Mouse (Mus musculus): ENCODE results near the gene Smc2.

DNA sequence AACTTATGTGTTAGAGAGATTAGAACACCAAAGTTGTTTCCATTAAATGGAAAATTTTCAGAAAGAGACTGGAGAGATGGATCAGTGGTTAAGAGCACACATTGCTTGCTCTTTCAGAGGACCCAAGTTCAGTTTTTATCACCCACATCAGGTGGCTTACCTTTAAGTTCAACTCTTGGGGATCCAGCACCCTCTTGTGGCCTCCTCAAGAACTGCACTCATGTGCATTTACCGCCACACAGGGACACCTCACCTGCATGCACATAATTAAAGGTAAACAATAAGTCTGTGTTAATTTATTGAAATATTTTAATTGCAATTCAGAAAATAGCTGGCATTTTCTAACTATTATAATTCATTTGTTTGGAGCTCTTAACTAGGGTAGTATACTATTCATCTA lies 20.7 kb downstream of the Smc2 start:
- TF ChIP-seq POLR2A (IDR thresholded peaks at IDR 0.05; ENCODE audit: insufficient read length, low read depth) (no peak), MYOD1 (IDR thresholded peaks at IDR 0.05; ENCODE audit: control insufficient read depth in 1 of 3, insufficient read length in 2 of 3, low read depth in 2 of 3) (no peak), POLR2AphosphoS2 (IDR thresholded peaks at IDR 0.05; ENCODE audit: insufficient read length, low read depth) (no peak), USF1 (IDR thresholded peaks at IDR 0.05; ENCODE audit: low read depth) (no peak), MAX (IDR thresholded peaks at IDR 0.05; ENCODE audit: low read depth) (no peak), CEBPB (IDR thresholded peaks at IDR 0.05; ENCODE audit: insufficient read depth, poor library complexity, severe bottlenecking) (no peak), TCF3 (IDR thresholded peaks at IDR 0.05; ENCODE audit: insufficient read length, low read depth) (no peak), MYOG (IDR thresholded peaks at IDR 0.05; ENCODE audit: control insufficient read depth in 1 of 3, insufficient read depth in 1 of 3, insufficient read length in 2 of 3, low read depth in 2 of 3) (no peak), E2F4 (IDR thresholded peaks at IDR 0.05; ENCODE audit: insufficient read depth) (no peak), TCF12 (IDR thresholded peaks at IDR 0.05; ENCODE audit: insufficient read depth, poor library complexity, severe bottlenecking) (no peak), SRF (IDR thresholded peaks at IDR 0.05; ENCODE audit: control insufficient read depth, insufficient read length, low read depth) (no peak), REST (IDR thresholded peaks at IDR 0.05; ENCODE audit: insufficient read depth, insufficient read length) (no peak)

Data from myocyte (in vitro differentiated cells).